Mouse (Mus musculus): ENCODE results near the gene Pinlyp. TPM values are rescaled to one million over a fixed set of nuclear protein-coding genes. Genes with fewer than 3 reads are reported as not detected.

Pinlyp gene
- polyA plus RNA-seq, 1 experiment from 2014 or later, result 0.28 TPM

GRCm38 (mm10) chr7:24566206-24566605, 20.3 kb upstream of the Pinlyp start:
- H3K9ac ChIP-seq (ENCODE audit: low read depth, low read length), result no peak overlapping the region

GRCm38 (mm10) chr7:24565627-24566026, 19.7 kb upstream of the Pinlyp start:
- H3K4me3 ChIP-seq (ENCODE audit: low read depth, low read length), result no peak overlapping the region
- H3K36me3 ChIP-seq (ENCODE audit: control insufficient read depth, insufficient read depth, low read length), result peaks cover 13% of the 10 kb centered on the region
- no peaks in the 10 kb centered on the region for H3K9me3 ChIP-seq (ENCODE audit: control insufficient read depth, low read length)
- DNase-seq (ENCODE audit: low spot score), result no peak
- no peak for ATAC-seq (ENCODE audit: low FRiP score)
- H3K27ac ChIP-seq (ENCODE audit: low read depth, low read length), result no peak overlapping the region
- 96% methylated on average over 11 of the region's 11 CpGs for whole genome bisulfite sequencing
- no peak overlapping the region for H3K9ac ChIP-seq (ENCODE audit: low read depth, low read length)
- no peak overlapping the region for H3K4me2 ChIP-seq (replicated peaks; ENCODE audit: low read depth, low read length)
- no peaks in the 10 kb centered on the region for H3K4me1 ChIP-seq (replicated peaks; ENCODE audit: control insufficient read depth, insufficient read depth, low read length)
- no peaks in the 10 kb centered on the region for H3K27me3 ChIP-seq (ENCODE audit: control insufficient read depth, insufficient read depth, low read length)

More at GRCm38 (mm10) chr7:24566206-24566605, 20.3 kb upstream of the Pinlyp start:
- Histone ChIP-seq H3K4me2 (replicated peaks; ENCODE audit: low read depth, low read length) (no peak overlapping the region), H3K36me3 (ENCODE audit: control insufficient read depth, insufficient read depth, low read length) (peaks cover 12% of the 10 kb centered on the region), H3K9me3 (ENCODE audit: control insufficient read depth, low read length) (no peaks in the 10 kb centered on the region), H3K27me3 (ENCODE audit: control insufficient read depth, insufficient read depth, low read length) (no peaks in the 10 kb centered on the region), H3K4me1 (replicated peaks; ENCODE audit: control insufficient read depth, insufficient read depth, low read length) (no peaks in the 10 kb centered on the region), H3K4me3 (ENCODE audit: low read depth, low read length) (no peak overlapping the region), H3K27ac (ENCODE audit: low read depth, low read length) (no peak overlapping the region)
- 95% methylated on average over 9 of the region's 9 CpGs for WGBS
- DNase-seq (ENCODE audit: low spot score) (no peak), ATAC-seq (ENCODE audit: low FRiP score) (no peak)

- Histone ChIP-seq H3K9me3 (ENCODE audit: control insufficient read depth, low read length) (no peaks in the 10 kb centered on the region), H3K27ac (ENCODE audit: low read depth, low read length) (no peak overlapping the region), H3K9ac (ENCODE audit: low read depth, low read length) (no peak overlapping the region), H3K36me3 (ENCODE audit: control insufficient read depth, insufficient read depth, low read length) (peaks cover 14% of the 10 kb centered on the region), H3K4me2 (replicated peaks; ENCODE audit: low read depth, low read length) (no peak overlapping the region), H3K4me1 (replicated peaks; ENCODE audit: control insufficient read depth, insufficient read depth, low read length) (no peaks in the 10 kb centered on the region), H3K27me3 (ENCODE audit: control insufficient read depth, insufficient read depth, low read length) (no peaks in the 10 kb centered on the region), H3K4me3 (ENCODE audit: low read depth, low read length) (no peak overlapping the region)
- peak; percentile 61 for ATAC-seq (ENCODE audit: low FRiP score)
- DNase-seq (ENCODE audit: low spot score), result peak; percentile 84
- WGBS, result 58% methylated on average over 6 of the region's 6 CpGs
These were observed 18.8 kb upstream of the Pinlyp start for GRCm38 (mm10) chr7:24564607-24565265.

- H3K9me3 ChIP-seq (ENCODE audit: control insufficient read depth, low read length), result no peaks in the 10 kb centered on the region
- H3K27ac ChIP-seq (ENCODE audit: low read depth, low read length), result no peak overlapping the region
- 86% methylated on average over 4 of the region's 4 CpGs for WGBS
- H3K36me3 ChIP-seq (ENCODE audit: control insufficient read depth, insufficient read depth, low read length), result peaks cover 14% of the 10 kb centered on the region
- H3K4me2 ChIP-seq (replicated peaks; ENCODE audit: low read depth, low read length), result no peak overlapping the region
- H3K9ac ChIP-seq (ENCODE audit: low read depth, low read length), result no peak overlapping the region
- ATAC-seq (ENCODE audit: low FRiP score) (no peak), DNase-seq (ENCODE audit: low spot score) (no peak)
- H3K4me3 ChIP-seq (ENCODE audit: low read depth, low read length), result no peak overlapping the region
- H3K4me1 ChIP-seq (replicated peaks; ENCODE audit: control insufficient read depth, insufficient read depth, low read length), result no peaks in the 10 kb centered on the region
- H3K27me3 ChIP-seq (ENCODE audit: control insufficient read depth, insufficient read depth, low read length), result no peaks in the 10 kb centered on the region
These were observed 17.9 kb upstream of the Pinlyp start for GRCm38 (mm10) chr7:24563837-24564206.

GRCm38 (mm10) chr7:24563191-24563836, 17.4 kb upstream of the Pinlyp start:
- H3K36me3 ChIP-seq (ENCODE audit: control insufficient read depth, insufficient read depth, low read length), result peaks cover 11% of the 10 kb centered on the region
- H3K27me3 ChIP-seq (ENCODE audit: control insufficient read depth, insufficient read depth, low read length), result no peaks in the 10 kb centered on the region
- no peaks in the 10 kb centered on the region for H3K4me1 ChIP-seq (replicated peaks; ENCODE audit: control insufficient read depth, insufficient read depth, low read length)
- H3K4me3 ChIP-seq (ENCODE audit: low read depth, low read length), result no peak overlapping the region
- no peak overlapping the region for H3K9ac ChIP-seq (ENCODE audit: low read depth, low read length)
- no peak for DNase-seq (ENCODE audit: low spot score)
- H3K9me3 ChIP-seq (ENCODE audit: control insufficient read depth, low read length), result no peaks in the 10 kb centered on the region
- 93% methylated on average over 8 of the region's 8 CpGs for WGBS
- no peak overlapping the region for H3K27ac ChIP-seq (ENCODE audit: low read depth, low read length)
- no peak for ATAC-seq (ENCODE audit: low FRiP score)
- no peak overlapping the region for H3K4me2 ChIP-seq (replicated peaks; ENCODE audit: low read depth, low read length)

- H3K4me2 ChIP-seq (replicated peaks; ENCODE audit: low read depth, low read length), result no peak overlapping the region
- no peaks in the 10 kb centered on the region for H3K27me3 ChIP-seq (ENCODE audit: control insufficient read depth, insufficient read depth, low read length)
- 91% methylated on average over 4 of the region's 4 CpGs for WGBS
- H3K9ac ChIP-seq (ENCODE audit: low read depth, low read length), result no peak overlapping the region
- DNase-seq (ENCODE audit: low spot score) (no peak), ATAC-seq (ENCODE audit: low FRiP score) (no peak)
- H3K4me1 ChIP-seq (replicated peaks; ENCODE audit: control insufficient read depth, insufficient read depth, low read length), result no peaks in the 10 kb centered on the region
- H3K9me3 ChIP-seq (ENCODE audit: control insufficient read depth, low read length), result no peaks in the 10 kb centered on the region
- H3K36me3 ChIP-seq (ENCODE audit: control insufficient read depth, insufficient read depth, low read length), result 0 out of 2 replicates have a peak, but pooled peaks cover 3% of the 10 kb centered on the region
- no peak overlapping the region for H3K27ac ChIP-seq (ENCODE audit: low read depth, low read length)
- no peak overlapping the region for H3K4me3 ChIP-seq (ENCODE audit: low read depth, low read length)
These were observed 15.5 kb upstream of the Pinlyp start for GRCm38 (mm10) chr7:24561450-24561849.

GRCm38 (mm10) chr7:24555786-24556185, 9.9 kb upstream of the Pinlyp start:
- Histone ChIP-seq H3K27me3 (ENCODE audit: control insufficient read depth, insufficient read depth, low read length) (no peaks in the 10 kb centered on the region), H3K9me3 (ENCODE audit: control insufficient read depth, low read length) (no peaks in the 10 kb centered on the region), H3K9ac (ENCODE audit: low read depth, low read length) (no peak overlapping the region), H3K4me1 (replicated peaks; ENCODE audit: control insufficient read depth, insufficient read depth, low read length) (no peaks in the 10 kb centered on the region), H3K4me2 (replicated peaks; ENCODE audit: low read depth, low read length) (no peak overlapping the region), H3K4me3 (ENCODE audit: low read depth, low read length) (no peak overlapping the region), H3K36me3 (ENCODE audit: control insufficient read depth, insufficient read depth, low read length) (0 out of 2 replicates have a peak, but pooled peaks cover 2% of the 10 kb centered on the region), H3K27ac (ENCODE audit: low read depth, low read length) (no peak overlapping the region)
- DNase-seq (ENCODE audit: low spot score), result no peak
- no peak for ATAC-seq (ENCODE audit: low FRiP score)
- WGBS, result 90% methylated on average over 10 of the region's 10 CpGs

GRCm38 (mm10) chr7:24551985-24552759, 6.3 kb upstream of the Pinlyp start:
- 93% methylated on average over 12 of the region's 12 CpGs for WGBS

More at GRCm38 (mm10) chr7:24551985-24552759, 6.3 kb upstream of the Pinlyp start:
- ATAC-seq (ENCODE audit: low FRiP score) (no peak), DNase-seq (ENCODE audit: low spot score) (no peak)
- no peak overlapping the region for H3K27ac ChIP-seq (ENCODE audit: low read depth, low read length)
- H3K4me3 ChIP-seq (ENCODE audit: low read depth, low read length), result no peak overlapping the region
- H3K27me3 ChIP-seq (ENCODE audit: control insufficient read depth, insufficient read depth, low read length), result no peaks in the 10 kb centered on the region
- H3K9ac ChIP-seq (ENCODE audit: low read depth, low read length), result no peak overlapping the region
- no peaks in the 10 kb centered on the region for H3K9me3 ChIP-seq (ENCODE audit: control insufficient read depth, low read length)
- H3K36me3 ChIP-seq (ENCODE audit: control insufficient read depth, insufficient read depth, low read length), result no peaks in the 10 kb centered on the region
- H3K4me2 ChIP-seq (replicated peaks; ENCODE audit: low read depth, low read length), result no peak overlapping the region
- H3K4me1 ChIP-seq (replicated peaks; ENCODE audit: control insufficient read depth, insufficient read depth, low read length), result peaks cover 5% of the 10 kb centered on the region

All from hindbrain, embryonic 11.5 days (tissue).